Mouse (Mus musculus) skeletal muscle tissue, adult 2 months (tissue): Measurements from ENCODE around the gene Slc28a3.

Experiments
- DNase-seq: peaks from one replicate; pipeline ENCODE4 v3.0.0-alpha.2; 2012; ENCODE audit warnings: low read depth, low spot score

Gene Slc28a3

GRCm38 (mm10) chr13:58560497-58561138 lies 50.1 kb downstream of the Slc28a3 start:
- no peak for DNase-seq

- DNase-seq, result no peak
Observed at GRCm38 (mm10) chr13:58558216-58558615, 52.5 kb downstream of the Slc28a3 start.

GRCm38 (mm10) chr13:58556018-58556417 lies 54.7 kb downstream of the Slc28a3 start:
- DNase-seq, result no peak

GRCm38 (mm10) chr13:58555561-58555960 lies 55.1 kb downstream of the Slc28a3 start:
- DNase-seq, result no peak

- peak; percentile 12 for DNase-seq
Observed at GRCm38 (mm10) chr13:58551924-58552323, 58.8 kb downstream of the Slc28a3 start.

- DNase-seq, result peak; percentile 13
Observed at GRCm38 (mm10) chr13:58547570-58547969, 63.1 kb downstream of the Slc28a3 start.

GRCm38 (mm10) chr13:58543688-58544408 lies 66.8 kb downstream of the Slc28a3 start:
- DNase-seq, result no peak

- DNase-seq, result peak; percentile 40
Observed at GRCm38 (mm10) chr13:58543066-58543465, 67.6 kb downstream of the Slc28a3 start.

GRCm38 (mm10) chr13:58542601-58543041 lies 68.1 kb downstream of the Slc28a3 start:
- no peak for DNase-seq

- no peak for DNase-seq
Observed at GRCm38 (mm10) chr13:58542167-58542566, 68.5 kb downstream of the Slc28a3 start.

GRCm38 (mm10) chr13:58541620-58542019 lies 69.1 kb downstream of the Slc28a3 start:
- DNase-seq, result no peak

- DNase-seq, result no peak
Observed at GRCm38 (mm10) chr13:58538966-58539365, 71.7 kb downstream of the Slc28a3 start.

- no peak for DNase-seq
Observed at GRCm38 (mm10) chr13:58538366-58538765, 72.3 kb downstream of the Slc28a3 start.

GRCm38 (mm10) chr13:58537916-58538233 lies 72.8 kb downstream of the Slc28a3 start:
- no peak for DNase-seq

GRCm38 (mm10) chr13:58537232-58537915 lies 73.3 kb downstream of the Slc28a3 start:
- DNase-seq, result no peak

GRCm38 (mm10) chr13:58536466-58537231 lies 74.0 kb downstream of the Slc28a3 start:
- no peak for DNase-seq

- no peak for DNase-seq
Observed at GRCm38 (mm10) chr13:58535321-58535720, 75.4 kb downstream of the Slc28a3 start.

- DNase-seq, result no peak
Observed at GRCm38 (mm10) chr13:58534861-58535260, 75.8 kb downstream of the Slc28a3 start.

GRCm38 (mm10) chr13:58534216-58534841 lies 76.3 kb downstream of the Slc28a3 start:
- DNase-seq, result no peak

GRCm38 (mm10) chr13:58524581-58524980 lies 86.1 kb downstream of the Slc28a3 start:
- no peak for DNase-seq

- DNase-seq, result no peak
Observed at GRCm38 (mm10) chr13:58523761-58524117, 86.9 kb downstream of the Slc28a3 start.
